Mouse (Mus musculus): ENCODE measurements at regions not wholly inside any gene's neighbourhood (a gene's known extent, or its start where the extent isn't known, plus 50 kb on each side); places are given as distances from the start of the nearest gene placed in this dataset.
"Not testable (repeated sequence)": the region's sequence is repeated elsewhere in the genome, so short reads cannot be mapped to it uniquely, and the experiment has no call there.

DNA sequence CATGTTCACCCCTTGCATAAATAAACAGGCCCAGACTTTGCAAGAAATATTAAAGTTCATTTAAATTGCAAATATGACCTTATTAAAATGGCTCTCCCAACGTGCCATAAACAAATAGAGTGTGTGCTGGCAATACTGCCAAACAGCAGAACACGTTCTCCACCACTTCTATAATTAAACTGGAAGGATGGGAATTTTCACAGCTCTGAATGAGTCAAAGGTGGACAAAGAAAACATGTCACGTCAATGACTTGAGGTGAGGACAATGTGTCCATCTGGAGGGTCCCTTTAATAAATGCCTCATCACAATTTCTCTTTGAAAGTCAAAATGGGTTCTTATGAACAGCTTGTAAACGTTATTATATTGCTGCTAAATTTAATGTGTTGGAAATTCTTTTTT lies 114.8 kb downstream of the Galc start:
- intact Hi-C loops (cut with DNase I), result no loop called here
- no peak for DNase-seq

DNA sequence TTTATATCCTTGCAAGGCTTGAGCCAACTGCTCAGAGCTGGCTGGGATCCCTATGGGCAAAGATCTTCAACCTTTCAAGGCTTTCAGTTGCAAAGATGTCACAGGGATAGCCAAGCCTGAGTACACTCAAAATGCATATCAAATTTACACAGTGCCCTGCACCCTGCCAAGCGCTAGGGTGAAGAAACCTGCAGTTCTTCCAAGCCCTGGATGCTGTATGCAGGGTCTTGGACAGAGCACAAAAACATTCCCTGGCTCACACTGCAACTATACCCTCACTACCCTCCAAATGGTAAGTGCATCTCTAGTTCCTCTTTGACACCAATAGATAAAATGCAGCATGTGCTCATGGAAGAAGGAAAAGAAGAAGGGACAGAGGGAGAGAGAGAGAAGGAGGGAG lies 116.1 kb downstream of the Galc start:
- DNase-seq, result no peak
- intact Hi-C loops (cut with DNase I), result no loop called here

DNA sequence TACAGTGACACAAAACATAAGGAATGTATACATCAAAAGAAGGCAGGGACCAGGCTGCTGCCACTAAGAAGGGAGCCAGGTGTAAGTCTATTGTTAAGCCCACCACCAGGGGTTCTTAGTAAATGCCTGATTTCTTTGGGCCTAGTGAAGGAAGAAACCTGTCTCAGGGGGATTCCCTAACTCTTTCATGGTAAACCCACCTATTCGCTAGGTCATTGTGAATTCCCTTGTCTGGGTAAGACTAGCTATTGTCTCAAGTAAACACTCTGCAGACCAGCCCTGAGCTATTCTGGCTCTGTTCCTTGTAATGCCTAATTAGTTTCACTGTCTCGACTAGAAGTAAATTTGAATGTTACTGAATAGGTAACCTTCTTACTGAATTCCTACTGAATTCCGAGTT lies 119.4 kb downstream of the Galc start:
- intact Hi-C loops (cut with DNase I); DNase-seq: not testable (repeated sequence)

DNA sequence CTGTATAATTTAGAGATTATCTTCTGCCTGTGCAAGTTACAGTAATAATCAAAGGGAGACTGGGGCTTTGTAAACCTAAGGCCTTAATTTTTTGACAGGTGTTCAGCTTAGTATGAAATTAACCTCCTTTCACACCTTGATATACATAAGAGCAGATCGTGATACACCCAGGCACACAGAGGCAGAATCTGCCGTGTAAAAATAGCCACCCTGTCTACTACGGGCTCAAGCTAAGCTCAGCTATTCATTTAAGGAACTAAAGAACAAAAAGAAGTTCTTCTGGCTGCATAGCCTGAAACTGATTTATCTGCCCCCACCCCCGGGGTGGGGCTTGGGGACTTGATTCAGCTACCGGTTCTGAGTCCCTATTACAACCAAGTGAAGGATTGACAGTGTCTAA lies 128.0 kb downstream of the Galc start:
- intact Hi-C loops (cut with DNase I), result no loop called here
- no peak for DNase-seq

- intact Hi-C loops (cut with DNase I), result no loop called here
Measured at GRCm38 (mm10) chr12:98123541-98123940, 135.7 kb downstream of the Galc start.

DNA sequence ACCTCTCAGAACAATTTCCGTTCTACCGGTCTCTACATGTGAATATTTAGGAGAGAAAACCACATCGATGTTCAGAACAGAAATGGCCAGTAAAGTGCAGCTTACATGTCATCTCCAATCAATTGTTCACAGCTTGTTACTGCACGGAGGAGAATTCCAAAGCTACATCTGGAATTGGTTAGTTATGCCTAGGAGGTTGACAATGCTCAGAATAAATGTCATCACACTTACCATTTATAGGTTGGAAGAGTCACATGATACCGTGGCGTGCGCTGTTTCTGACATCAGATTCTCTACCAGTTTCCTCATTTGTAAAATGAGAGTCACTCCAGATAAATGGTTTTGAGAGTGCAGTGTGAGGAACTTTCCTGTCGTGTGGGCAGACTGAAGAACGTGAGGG lies 151.2 kb downstream of the Galc start:
- intact Hi-C loops (cut with DNase I), result no loop called here
- DNase-seq, result no peak

More at GRCm38 (mm10) chr12:98123541-98123940, 135.7 kb downstream of the Galc start:
- DNase-seq, result no peak

GRCm38 (mm10) chr12:98106789-98107684 lies 152.2 kb downstream of the Galc start:
- intact Hi-C loops (cut with DNase I), result no loop called here
- no peak for DNase-seq

DNA sequence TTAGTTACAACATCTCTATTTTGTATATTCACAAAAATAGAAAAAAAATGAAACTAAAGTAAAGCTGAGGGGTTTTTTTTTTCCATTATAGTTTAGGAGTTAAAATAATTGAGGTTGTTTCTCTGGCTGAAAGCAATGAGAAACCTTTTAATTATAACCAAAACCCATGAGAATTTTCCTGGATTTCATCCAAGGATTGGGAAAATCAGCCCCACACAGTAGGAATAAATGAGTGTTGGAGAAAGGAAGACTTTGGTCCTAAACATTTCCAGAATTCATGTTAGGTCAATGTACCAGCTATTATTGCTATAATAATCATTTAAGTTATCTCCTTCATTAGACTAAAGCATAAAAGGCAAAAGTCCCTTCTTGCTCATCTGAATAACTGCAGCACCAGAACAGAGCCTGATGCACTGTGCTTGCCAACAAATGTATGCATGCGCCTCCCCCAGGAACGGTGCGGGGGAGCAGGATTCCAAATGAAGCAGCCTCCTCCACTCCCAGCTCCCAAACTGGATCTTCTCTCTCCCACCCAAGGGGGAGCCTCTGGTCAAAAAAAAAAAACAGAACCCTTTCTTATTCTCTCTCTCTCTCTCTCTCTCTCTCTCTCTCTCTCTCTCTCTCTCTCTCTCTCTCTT lies 153.0 kb downstream of the Galc start:
- DNase-seq, result peak; percentile 5
- intact Hi-C loops (cut with DNase I), result no loop called here

DNA sequence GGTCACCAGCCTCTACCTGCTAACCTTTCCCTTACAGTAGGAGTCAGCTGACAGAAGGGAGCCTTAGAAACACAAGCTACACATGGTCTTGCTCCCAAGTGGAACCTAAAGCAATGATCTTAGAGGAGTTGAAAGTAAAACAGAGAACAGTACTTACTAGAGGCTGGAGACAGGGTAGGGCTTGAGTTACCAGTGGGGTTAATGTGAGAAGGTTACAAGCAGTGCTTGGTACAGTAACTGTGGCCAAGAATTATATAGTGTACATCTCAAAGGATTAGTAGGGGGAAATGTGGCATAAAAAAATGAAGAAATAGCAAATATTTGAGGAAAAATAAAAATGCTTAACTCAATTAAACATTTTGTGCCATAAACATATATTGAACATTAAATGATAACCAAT lies 153.5 kb downstream of the Galc start:
- intact Hi-C loops (cut with DNase I), result no loop called here
- no peak for DNase-seq

- intact Hi-C loops (cut with DNase I), result no loop called here
Measured at GRCm38 (mm10) chr12:98090171-98090570, 169.1 kb downstream of the Galc start.

DNA sequence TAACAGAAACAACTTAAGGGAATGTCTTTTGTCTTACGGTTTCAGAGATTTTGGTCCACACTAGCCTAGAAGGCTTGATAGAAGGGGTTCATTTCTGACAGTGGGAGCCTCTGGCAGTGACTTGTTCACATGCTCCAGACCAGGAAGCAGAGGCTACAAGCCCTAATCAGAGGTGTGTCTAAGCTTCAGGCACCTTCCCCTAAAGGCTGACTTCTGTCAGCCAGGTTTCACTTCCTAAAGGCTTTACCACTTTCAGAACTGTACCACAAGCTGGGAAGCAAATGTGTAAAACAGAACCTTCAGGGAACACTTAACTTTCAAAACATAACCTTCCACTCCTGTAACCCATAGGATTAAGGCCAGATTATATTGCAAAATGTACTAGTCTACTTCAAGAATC lies 180.9 kb downstream of the Galc start:
- DNase-seq, result no peak
- intact Hi-C loops (cut with DNase I), result no loop called here

More at GRCm38 (mm10) chr12:98090171-98090570, 169.1 kb downstream of the Galc start:
- peak; percentile 3 for DNase-seq

DNA sequence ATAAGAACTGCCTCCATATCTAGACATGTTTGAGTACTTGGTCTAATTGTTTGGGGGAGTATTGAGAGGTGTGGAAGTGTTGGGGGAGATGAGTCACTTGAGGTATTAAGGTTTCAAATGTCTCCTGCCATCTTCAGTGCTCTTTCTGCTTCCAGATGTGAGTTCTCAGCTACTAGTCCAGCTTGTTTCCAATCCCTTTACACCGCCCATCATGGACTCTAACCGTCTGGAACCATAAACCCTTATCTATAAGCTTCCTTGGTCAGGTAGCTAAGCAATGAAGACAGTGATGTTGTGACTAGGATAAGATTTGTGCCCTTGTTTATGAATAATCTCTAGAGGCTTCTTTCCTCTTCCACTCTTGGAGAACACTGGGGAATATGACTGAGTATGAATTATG lies 183.7 kb downstream of the Galc start:
- intact Hi-C loops (cut with DNase I), result no loop called here
- DNase-seq, result no peak

DNA sequence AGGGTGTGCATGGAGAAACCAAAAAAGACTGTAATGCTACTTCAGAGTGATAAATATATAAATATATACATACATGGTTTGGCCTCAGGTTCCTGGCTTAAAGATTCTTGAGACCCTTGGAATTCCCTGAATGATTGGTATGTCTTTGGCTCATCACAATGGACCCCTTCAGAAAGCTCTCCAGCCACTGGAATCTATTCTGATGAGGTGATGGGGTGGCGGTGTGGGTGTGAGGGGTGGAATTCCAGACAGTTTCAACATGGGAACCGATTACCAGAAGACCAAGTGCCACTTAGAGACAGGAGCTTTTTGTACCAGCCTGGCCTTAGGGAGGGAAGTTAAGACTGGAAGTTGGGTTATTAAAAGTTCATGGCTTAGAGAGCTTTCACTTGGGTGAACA lies 190.1 kb downstream of the Galc start:
- intact Hi-C loops (cut with DNase I), result no loop called here
- DNase-seq, result no peak

DNA sequence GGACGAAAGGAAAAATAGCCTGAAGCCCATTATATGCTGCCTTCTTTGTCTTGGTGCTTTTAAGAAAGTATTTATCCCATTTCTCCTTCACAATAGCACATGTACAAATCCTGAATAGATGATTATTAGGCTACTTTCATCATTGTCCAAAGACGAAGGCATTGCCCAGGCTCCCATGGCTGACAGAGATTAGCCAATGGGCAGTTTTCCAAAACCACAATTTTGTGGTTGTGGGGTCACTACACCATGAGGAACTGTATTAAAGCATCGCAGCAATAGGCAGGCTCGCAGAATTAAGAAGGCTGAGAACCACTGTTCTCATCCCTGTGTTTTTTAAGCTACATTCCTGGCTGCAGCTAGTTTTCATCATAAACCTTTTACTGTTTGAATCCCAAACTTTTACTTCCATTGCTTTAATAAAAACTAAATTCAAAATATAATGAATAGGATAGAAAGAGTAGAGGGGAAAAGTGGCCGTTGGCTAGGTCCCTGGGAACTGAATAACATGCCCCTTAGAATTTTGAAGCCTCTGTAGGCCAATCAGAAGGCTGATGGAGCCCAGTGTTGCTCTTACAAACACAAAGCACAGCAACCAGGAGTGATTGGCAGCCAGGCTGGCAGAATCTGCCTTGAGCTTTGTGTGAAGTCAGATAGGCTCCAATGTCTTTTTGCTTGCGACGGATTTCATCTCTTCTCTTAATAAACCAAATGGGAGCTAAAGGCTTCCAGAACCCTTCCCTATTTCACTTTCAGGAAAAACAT lies 199.7 kb downstream of the Galc start:
- intact Hi-C loops (cut with DNase I), result no loop called here
- DNase-seq, result no peak

DNA sequence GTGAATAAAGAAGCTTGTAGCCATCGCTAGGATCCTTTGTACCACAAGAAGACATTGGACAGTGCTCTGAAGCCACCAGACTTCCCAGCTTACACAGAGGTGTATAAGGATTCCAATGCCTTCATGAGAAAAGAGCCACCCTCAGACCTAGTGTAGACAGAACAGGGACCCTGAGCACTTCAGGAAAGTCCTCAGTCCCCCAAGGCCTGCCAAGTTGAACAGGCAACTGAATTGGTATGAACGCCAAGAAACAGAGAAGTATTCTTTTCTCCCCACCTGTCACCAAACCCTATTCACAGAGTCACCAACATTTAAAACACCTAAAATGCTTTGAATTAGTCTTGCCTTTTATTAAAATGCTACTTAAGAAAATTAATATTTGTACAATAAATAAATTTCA lies 200.3 kb downstream of the Galc start:
- DNase-seq, result no peak
- intact Hi-C loops (cut with DNase I), result no loop called here

DNA sequence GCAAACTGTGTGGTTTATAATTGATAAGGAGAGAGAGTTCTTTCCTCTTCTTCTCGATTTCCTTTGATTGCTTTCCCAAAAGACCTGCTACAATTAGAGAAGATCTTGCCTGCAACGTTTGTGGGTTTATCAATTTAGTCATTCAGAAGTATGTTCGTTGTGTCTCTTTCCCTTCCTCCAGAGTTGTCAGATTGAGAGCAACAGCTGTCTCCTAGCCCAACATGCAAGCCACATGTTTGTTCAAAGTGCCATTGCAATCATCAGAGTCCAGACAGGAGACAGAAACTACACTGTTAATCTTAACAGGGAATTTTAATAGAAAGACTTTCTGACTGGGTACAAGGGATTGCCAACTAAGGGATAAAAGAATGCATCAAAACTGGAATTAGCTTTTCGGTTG lies 208.3 kb downstream of the Galc start:
- intact Hi-C loops (cut with DNase I), result no loop called here
- no peak for DNase-seq

DNA sequence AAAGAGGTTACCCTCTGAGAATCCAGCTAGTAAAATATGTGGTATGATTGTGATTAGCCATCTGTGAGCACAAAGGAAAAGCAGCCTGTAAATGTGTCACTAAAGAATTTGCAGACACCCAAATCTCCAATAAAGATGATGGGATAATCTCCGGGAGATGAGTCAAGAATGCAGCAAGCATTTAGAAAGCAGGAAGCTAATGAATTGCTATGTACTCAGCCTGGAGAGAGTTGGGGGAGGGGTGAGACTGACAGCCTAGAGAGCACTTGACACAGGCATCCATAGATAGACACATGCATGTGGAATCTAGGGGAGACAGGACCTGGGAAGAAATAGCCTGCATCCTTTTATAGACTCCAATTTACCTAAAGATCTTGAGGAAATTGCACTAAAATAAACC lies 208.8 kb downstream of the Galc start:
- DNase-seq, result no peak
- intact Hi-C loops (cut with DNase I), result no loop called here

DNA sequence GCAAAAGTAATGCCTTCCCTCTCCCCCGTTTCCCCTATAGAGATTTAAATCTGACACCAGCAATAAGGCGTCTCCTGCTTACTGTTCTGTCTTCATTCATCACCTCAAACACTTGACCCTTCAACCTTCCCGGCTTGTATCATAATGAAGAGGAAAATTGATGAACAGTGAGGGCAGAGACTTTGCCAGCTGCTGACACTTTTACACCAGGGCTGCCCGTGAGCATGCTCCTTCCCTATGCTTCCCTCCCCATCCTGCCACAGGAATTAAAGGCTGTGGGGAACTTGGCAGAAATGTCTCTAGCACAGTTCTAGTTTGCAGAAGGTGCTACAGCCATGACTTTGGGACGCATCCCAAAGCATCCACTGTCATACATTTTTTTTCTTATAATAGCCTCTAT lies 209.2 kb downstream of the Galc start:
- DNase-seq, result no peak
- intact Hi-C loops (cut with DNase I), result no loop called here

GRCm38 (mm10) chr12:98047765-98048164 lies 211.5 kb downstream of the Galc start:
- DNase-seq, result no peak
- intact Hi-C loops (cut with DNase I), result no loop called here

- intact Hi-C loops (cut with DNase I), result no loop called here
- DNase-seq, result no peak
Measured at GRCm38 (mm10) chr12:98046459-98047440, 212.5 kb downstream of the Galc start.
